Mouse (Mus musculus): ENCODE results near the gene Ap1g2. TPM values are rescaled to one million over a fixed set of nuclear protein-coding genes. Genes with fewer than 3 reads are reported as not detected.

Gene Ap1g2
- polyA plus RNA-seq, 1 experiment from 2014 or later = 71.9 TPM

DNA sequence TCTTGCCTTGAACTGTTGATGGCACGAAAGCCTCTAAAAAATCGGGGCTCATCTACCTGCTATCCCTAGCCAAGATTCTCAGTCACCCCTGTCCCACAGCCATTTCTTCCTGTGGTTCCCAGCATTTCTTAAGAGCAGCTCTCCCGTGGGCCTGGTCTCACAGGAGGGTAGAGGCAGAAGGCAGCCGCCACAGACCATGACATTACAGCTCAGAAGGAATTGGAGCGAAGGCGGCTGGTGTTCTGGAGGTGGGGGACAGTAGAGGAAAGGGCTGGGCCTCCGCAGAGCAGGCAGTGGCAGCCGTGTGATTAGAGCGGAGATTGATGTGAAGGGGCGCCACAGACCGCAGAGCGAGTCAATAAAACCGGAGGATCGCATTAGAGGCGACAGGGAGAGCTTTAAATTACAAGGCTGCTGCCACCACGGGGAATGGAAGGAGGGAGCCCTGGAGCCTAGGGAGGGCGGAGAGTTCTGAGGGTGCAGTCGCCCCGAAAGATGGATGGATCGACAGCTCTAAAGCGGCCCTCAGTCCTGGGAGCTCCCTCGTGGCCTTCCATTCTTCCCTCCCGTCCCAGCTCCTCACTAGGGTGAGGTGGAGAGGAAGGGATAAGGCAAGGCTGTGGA, 27.9 kb downstream of the Ap1g2 start:
- no peaks in the 10 kb centered on the region for H3K36me3 ChIP-seq
- 17% methylated on average over 23 of the region's 23 CpGs for WGBS
- H3K9me3 ChIP-seq = no peaks in the 10 kb centered on the region
- H3K4me1 ChIP-seq (replicated peaks) = peaks cover 16% of the 10 kb centered on the region
- no peaks in the 10 kb centered on the region for H3K27me3 ChIP-seq (replicated peaks)
- H3K27ac ChIP-seq = no peak overlapping the region
- H3K9ac ChIP-seq = peak overlapping the region; percentile 29; the same call in 1 of the 2 replicates
- peak overlapping the region; percentile 50 for H3K4me2 ChIP-seq (replicated peaks)
- H3K4me3 ChIP-seq (replicated peaks) = 0 out of 2 replicates have a peak overlapping the region, but pooled peaks have one; percentile 3
- ATAC-seq = peak; percentile 37; the same call in 1 of the 2 replicates

GRCm38 (mm10) chr14:55077481-55078365, 28.7 kb downstream of the Ap1g2 start:
- Histone ChIP-seq H3K4me2 (replicated peaks) (no peak overlapping the region), H3K9ac (no peak overlapping the region), H3K36me3 (no peaks in the 10 kb centered on the region), H3K27me3 (replicated peaks) (no peaks in the 10 kb centered on the region), H3K4me1 (replicated peaks) (peaks cover 16% of the 10 kb centered on the region), H3K27ac (no peak overlapping the region), H3K4me3 (replicated peaks) (no peak overlapping the region), H3K9me3 (no peaks in the 10 kb centered on the region)
- no peak for ATAC-seq
- WGBS = 50% methylated on average over 15 of the region's 15 CpGs

DNA sequence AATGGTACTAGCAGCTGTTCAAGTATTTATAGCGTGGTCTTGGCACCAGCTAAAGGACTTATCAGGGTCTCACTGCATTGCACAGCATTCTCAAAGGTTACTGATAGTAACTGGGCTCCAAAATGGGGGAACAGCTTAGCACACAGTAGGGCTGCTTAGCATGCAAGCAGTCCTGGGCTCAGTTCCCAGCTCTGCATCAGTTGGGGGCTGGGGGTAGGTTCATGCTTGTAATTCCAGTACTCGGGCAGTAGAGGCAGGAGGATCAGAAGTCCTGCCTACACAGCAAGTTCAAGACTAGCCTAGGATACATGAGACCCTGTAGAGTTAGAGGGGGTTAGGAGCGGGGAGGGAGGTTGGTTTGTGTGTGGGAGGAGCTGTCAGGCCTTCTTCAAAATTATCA, 29.4 kb downstream of the Ap1g2 start:
- H3K9ac ChIP-seq = no peak overlapping the region
- H3K27me3 ChIP-seq (replicated peaks) = no peaks in the 10 kb centered on the region
- no peak for ATAC-seq
- no peak overlapping the region for H3K4me3 ChIP-seq (replicated peaks)
- peaks cover 18% of the 10 kb centered on the region for H3K4me1 ChIP-seq (replicated peaks)
- no peaks in the 10 kb centered on the region for H3K36me3 ChIP-seq
- H3K27ac ChIP-seq = no peak overlapping the region
- no peak overlapping the region for H3K4me2 ChIP-seq (replicated peaks)
- no peaks in the 10 kb centered on the region for H3K9me3 ChIP-seq
- WGBS = 76% methylated on average over 3 of the region's 3 CpGs

- 42% methylated on average over 6 of the region's 6 CpGs for WGBS
- Histone ChIP-seq H3K27ac (no peak overlapping the region), H3K4me3 (replicated peaks) (no peak overlapping the region), H3K9me3 (no peaks in the 10 kb centered on the region), H3K4me1 (replicated peaks) (peaks cover 20% of the 10 kb centered on the region), H3K36me3 (no peaks in the 10 kb centered on the region), H3K27me3 (replicated peaks) (no peaks in the 10 kb centered on the region), H3K9ac (no peak overlapping the region), H3K4me2 (replicated peaks) (no peak overlapping the region)
- no peak for ATAC-seq
Observed at GRCm38 (mm10) chr14:55076224-55076623, 30.2 kb downstream of the Ap1g2 start.

GRCm38 (mm10) chr14:55074416-55074815, 32.0 kb downstream of the Ap1g2 start:
- Histone ChIP-seq H3K27ac (no peak overlapping the region), H3K4me2 (replicated peaks) (no peak overlapping the region), H3K27me3 (replicated peaks) (no peaks in the 10 kb centered on the region), H3K36me3 (no peaks in the 10 kb centered on the region), H3K9ac (no peak overlapping the region), H3K4me1 (replicated peaks) (peaks cover 14% of the 10 kb centered on the region), H3K4me3 (replicated peaks) (no peak overlapping the region), H3K9me3 (no peaks in the 10 kb centered on the region)
- 88% methylated on average over 12 of the region's 12 CpGs for WGBS
- ATAC-seq = no peak

GRCm38 (mm10) chr14:55071756-55072155, 34.6 kb downstream of the Ap1g2 start:
- Histone ChIP-seq H3K9ac (0 out of 2 replicates have a peak overlapping the region, but pooled peaks have one; percentile 1), H3K27me3 (replicated peaks) (no peaks in the 10 kb centered on the region), H3K9me3 (no peaks in the 10 kb centered on the region), H3K27ac (no peak overlapping the region), H3K4me3 (replicated peaks) (no peak overlapping the region), H3K4me2 (replicated peaks) (peak overlapping the region; percentile 25), H3K4me1 (replicated peaks) (0 out of 2 replicates have a peak, but pooled peaks cover 3% of the 10 kb centered on the region), H3K36me3 (no peaks in the 10 kb centered on the region)
- peak; percentile 42 for ATAC-seq
- WGBS = 23% methylated on average over 19 of the region's 19 CpGs

GRCm38 (mm10) chr14:55066042-55066441, 40.4 kb downstream of the Ap1g2 start:
- H3K27ac ChIP-seq = no peak overlapping the region
- H3K4me2 ChIP-seq (replicated peaks) = no peak overlapping the region
- WGBS = 88% methylated on average over 8 of the region's 8 CpGs
- H3K4me1 ChIP-seq (replicated peaks) = peaks cover 6% of the 10 kb centered on the region
- H3K4me3 ChIP-seq (replicated peaks) = no peak overlapping the region
- no peaks in the 10 kb centered on the region for H3K9me3 ChIP-seq
- 0 out of 2 replicates have a peak, but pooled peaks cover 3% of the 10 kb centered on the region for H3K27me3 ChIP-seq (replicated peaks)
- H3K36me3 ChIP-seq = no peaks in the 10 kb centered on the region
- no peak overlapping the region for H3K9ac ChIP-seq
- ATAC-seq = no peak

GRCm38 (mm10) chr14:55065391-55065790, 41.0 kb downstream of the Ap1g2 start:
- Histone ChIP-seq H3K4me3 (replicated peaks) (no peak overlapping the region), H3K4me2 (replicated peaks) (no peak overlapping the region), H3K4me1 (replicated peaks) (peaks cover 6% of the 10 kb centered on the region), H3K9ac (no peak overlapping the region), H3K9me3 (no peaks in the 10 kb centered on the region), H3K27ac (no peak overlapping the region), H3K27me3 (replicated peaks) (0 out of 2 replicates have a peak, but pooled peaks cover 3% of the 10 kb centered on the region), H3K36me3 (no peaks in the 10 kb centered on the region)
- 81% methylated on average over 13 of the region's 13 CpGs for WGBS
- no peak for ATAC-seq

GRCm38 (mm10) chr14:55064481-55065370, 41.7 kb downstream of the Ap1g2 start:
- ATAC-seq = no peak

DNA sequence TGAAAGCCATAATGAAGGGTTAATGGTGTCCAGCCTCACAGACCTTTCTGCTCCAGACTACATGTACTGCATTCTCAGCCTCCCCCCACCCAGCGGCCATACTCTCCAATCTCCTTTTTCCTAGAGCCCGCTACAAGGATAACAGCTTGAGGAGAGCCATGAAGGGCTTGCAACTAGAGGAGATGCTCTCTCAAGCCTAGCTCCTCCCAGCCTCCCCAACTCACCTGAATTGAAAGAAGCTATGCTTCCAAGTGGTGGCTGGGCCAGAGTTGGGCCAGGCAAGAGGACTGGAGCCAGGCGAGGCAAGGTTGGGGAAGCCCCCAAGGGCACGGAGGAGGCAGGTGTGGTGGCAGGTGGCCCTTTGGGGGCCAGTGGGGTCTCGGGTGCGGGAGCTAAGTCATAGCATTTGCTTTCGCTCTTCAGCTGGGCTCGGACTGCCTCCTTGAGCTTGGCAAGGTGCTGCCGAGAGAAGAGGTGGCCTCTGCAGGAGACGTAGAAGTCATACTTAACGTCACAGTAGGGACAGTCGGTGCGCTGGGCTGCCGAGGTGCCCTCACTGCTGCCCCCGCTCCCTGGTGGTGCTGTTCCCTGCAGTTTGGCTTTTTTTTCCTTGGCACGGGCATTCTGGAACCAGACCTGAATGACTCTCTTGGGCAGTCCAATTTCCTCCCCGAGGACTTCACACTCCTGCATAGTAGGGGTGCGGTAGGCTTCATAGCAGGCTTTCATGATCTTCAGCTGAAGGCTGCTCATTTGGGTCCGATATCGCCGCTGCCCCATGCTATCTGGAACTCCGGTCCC, 42.6 kb downstream of the Ap1g2 start:
- H3K4me1 ChIP-seq (replicated peaks) = peaks cover 6% of the 10 kb centered on the region
- H3K36me3 ChIP-seq = no peaks in the 10 kb centered on the region
- 89% methylated on average over 22 of the region's 22 CpGs for WGBS
- H3K27me3 ChIP-seq (replicated peaks) = 0 out of 2 replicates have a peak, but pooled peaks cover 3% of the 10 kb centered on the region
- H3K4me2 ChIP-seq (replicated peaks) = no peak overlapping the region
- H3K9ac ChIP-seq = no peak overlapping the region
- no peak overlapping the region for H3K4me3 ChIP-seq (replicated peaks)
- H3K27ac ChIP-seq = no peak overlapping the region
- no peaks in the 10 kb centered on the region for H3K9me3 ChIP-seq
- ATAC-seq = no peak

More at GRCm38 (mm10) chr14:55064481-55065370, 41.7 kb downstream of the Ap1g2 start:
- H3K4me2 ChIP-seq (replicated peaks) = no peak overlapping the region
- H3K4me1 ChIP-seq (replicated peaks) = peaks cover 6% of the 10 kb centered on the region
- no peaks in the 10 kb centered on the region for H3K36me3 ChIP-seq
- 76% methylated on average over 35 of the region's 35 CpGs for WGBS
- 0 out of 2 replicates have a peak, but pooled peaks cover 3% of the 10 kb centered on the region for H3K27me3 ChIP-seq (replicated peaks)
- no peak overlapping the region for H3K27ac ChIP-seq
- H3K9ac ChIP-seq = no peak overlapping the region
- no peak overlapping the region for H3K4me3 ChIP-seq (replicated peaks)
- H3K9me3 ChIP-seq = no peaks in the 10 kb centered on the region

- no peaks in the 10 kb centered on the region for H3K36me3 ChIP-seq
- H3K4me2 ChIP-seq (replicated peaks) = peak overlapping the region; percentile 30; the same call in 1 of the 2 replicates
- H3K9me3 ChIP-seq = no peaks in the 10 kb centered on the region
- ATAC-seq = peak; percentile 35; the same call in 1 of the 2 replicates
- no peak overlapping the region for H3K27ac ChIP-seq
- peaks cover 6% of the 10 kb centered on the region for H3K4me1 ChIP-seq (replicated peaks)
- 0 out of 2 replicates have a peak, but pooled peaks cover 3% of the 10 kb centered on the region for H3K27me3 ChIP-seq (replicated peaks)
- H3K4me3 ChIP-seq (replicated peaks) = 0 out of 2 replicates have a peak overlapping the region, but pooled peaks have one; percentile 3
- H3K9ac ChIP-seq = no peak overlapping the region
- WGBS = 87% methylated on average over 5 of the region's 5 CpGs
Observed at GRCm38 (mm10) chr14:55063117-55063516, 43.3 kb downstream of the Ap1g2 start.

Data from intestine, embryonic 15.5 days (tissue).